Mouse (Mus musculus) mesoderm, embryonic 11.5 days (tissue): ENCODE data around the gene Trp53bp2.

ENCODE experiments used
- DNase-seq: peaks from one replicate; pipeline ENCODE4 v3.0.0-alpha.2; 2012; ENCODE audit warnings: low read depth, low spot score

Gene Trp53bp2

GRCm38 (mm10) chr1:182460291-182461244 is 51.6 kb downstream of the Trp53bp2 start:
- DNase-seq = peak; percentile 26

GRCm38 (mm10) chr1:182461261-182461660 is 52.3 kb downstream of the Trp53bp2 start:
- DNase-seq = no peak

GRCm38 (mm10) chr1:182461813-182462212 is 52.8 kb downstream of the Trp53bp2 start:
- DNase-seq = no peak

GRCm38 (mm10) chr1:182465309-182465708 is 56.3 kb downstream of the Trp53bp2 start:
- no peak for DNase-seq

GRCm38 (mm10) chr1:182465978-182466377 is 57.0 kb downstream of the Trp53bp2 start:
- DNase-seq = no peak

GRCm38 (mm10) chr1:182475005-182475796 is 66.2 kb downstream of the Trp53bp2 start:
- no peak for DNase-seq

GRCm38 (mm10) chr1:182478935-182479334 is 70.0 kb downstream of the Trp53bp2 start:
- no peak for DNase-seq

- DNase-seq = no peak
Measured at GRCm38 (mm10) chr1:182481138-182481537, 72.2 kb downstream of the Trp53bp2 start.

- DNase-seq = no peak
Measured at GRCm38 (mm10) chr1:182481646-182482295, 72.8 kb downstream of the Trp53bp2 start.

- no peak for DNase-seq
Measured at GRCm38 (mm10) chr1:182482991-182483909, 74.3 kb downstream of the Trp53bp2 start.

- no peak for DNase-seq
Measured at GRCm38 (mm10) chr1:182483910-182484274, 74.9 kb downstream of the Trp53bp2 start.

GRCm38 (mm10) chr1:182488503-182488902 is 79.5 kb downstream of the Trp53bp2 start:
- no peak for DNase-seq

- DNase-seq = peak; percentile 91
Measured at GRCm38 (mm10) chr1:182489803-182490452, 81.0 kb downstream of the Trp53bp2 start.

- DNase-seq = no peak
Measured at GRCm38 (mm10) chr1:182490568-182490967, 81.6 kb downstream of the Trp53bp2 start.

- DNase-seq = no peak
Measured at GRCm38 (mm10) chr1:182491839-182492238, 82.9 kb downstream of the Trp53bp2 start.

GRCm38 (mm10) chr1:182494285-182495145 is 85.5 kb downstream of the Trp53bp2 start:
- DNase-seq = no peak

- DNase-seq = no peak
Measured at GRCm38 (mm10) chr1:182496685-182497084, 87.7 kb downstream of the Trp53bp2 start.

GRCm38 (mm10) chr1:182497736-182498135 is 88.8 kb downstream of the Trp53bp2 start:
- DNase-seq = no peak

GRCm38 (mm10) chr1:182499443-182500089 is 90.6 kb downstream of the Trp53bp2 start:
- no peak for DNase-seq
